Mouse (Mus musculus): ENCODE measurements around the gene Usp7. TPM values are rescaled to one million over a fixed set of nuclear protein-coding genes. Genes with fewer than 3 reads are reported as not detected.

Usp7 gene
- total and polyA plus RNA-seq, 3 experiments = 25.9 to 362 (median 150) TPM

- H3K9me3 ChIP-seq (replicated peaks) = no peaks in the 10 kb centered on the region
- H3K36me3 ChIP-seq (replicated peaks) = peaks cover 2% of the 10 kb centered on the region
- DNase-seq (ENCODE audit: low spot score) (no peak), ATAC-seq (ENCODE audit: extremely low read depth, insufficient number of reproducible peaks, low FRiP score, poor library complexity, severe bottlenecking) (no peak)
- peaks cover 38% of the 10 kb centered on the region for H3K4me1 ChIP-seq (ENCODE audit: insufficient read depth, low read depth, low read length)
- H3K4me3 ChIP-seq (ENCODE audit: low read depth, low read length) = no peak overlapping the region
- TF ChIP-seq POLR2AphosphoS5 (IDR thresholded peaks at IDR 0.05; ENCODE audit: insufficient replicate concordance, low read depth, low read length) (no peak), CTCF (IDR thresholded peaks at IDR 0.05; ENCODE audit: low read depth, low read length) (no peak), GATA1 (IDR thresholded peaks at IDR 0.05; ENCODE audit: borderline replicate concordance, low read length) (no peak), GATA2 (IDR thresholded peaks at IDR 0.05; ENCODE audit: borderline replicate concordance, low read depth, low read length) (no peak), TAL1 (conservative IDR thresholded peaks at IDR 0.05; ENCODE audit: low read depth, low read length) (no peak)
- H3K27me3 ChIP-seq (ENCODE audit: insufficient read depth, low read length) = no peaks in the 10 kb centered on the region
Observed at GRCm38 (mm10) chr16:8821429-8821828, 29.3 kb upstream of the Usp7 start.

GRCm38 (mm10) chr16:8817872-8818271, 25.8 kb upstream of the Usp7 start:
- no peak for TF ChIP-seq POLR2AphosphoS5 (IDR thresholded peaks at IDR 0.05; ENCODE audit: insufficient replicate concordance, low read depth, low read length)
- no peak for TF ChIP-seq GATA1 (IDR thresholded peaks at IDR 0.05; ENCODE audit: borderline replicate concordance, low read length)
- no peak for TF ChIP-seq TAL1 (conservative IDR thresholded peaks at IDR 0.05; ENCODE audit: low read depth, low read length)
- no peak for TF ChIP-seq GATA2 (IDR thresholded peaks at IDR 0.05; ENCODE audit: borderline replicate concordance, low read depth, low read length)
- no peak for TF ChIP-seq CTCF (IDR thresholded peaks at IDR 0.05; ENCODE audit: low read depth, low read length)

GRCm38 (mm10) chr16:8810399-8811127, 18.5 kb upstream of the Usp7 start:
- DNase-seq (ENCODE audit: low spot score) (peak; percentile 47), ATAC-seq (ENCODE audit: extremely low read depth, insufficient number of reproducible peaks, low FRiP score, poor library complexity, severe bottlenecking) (peak; percentile 86)
- Histone ChIP-seq H3K4me1 (ENCODE audit: insufficient read depth, low read depth, low read length) (peaks cover 34% of the 10 kb centered on the region), H3K36me3 (replicated peaks) (peaks cover 4% of the 10 kb centered on the region), H3K9me3 (replicated peaks) (no peaks in the 10 kb centered on the region), H3K4me3 (ENCODE audit: low read depth, low read length) (peak overlapping the region; percentile 61; the same call in 1 of the 2 replicates), H3K27me3 (ENCODE audit: insufficient read depth, low read length) (no peaks in the 10 kb centered on the region)
- TF ChIP-seq GATA2 (IDR thresholded peaks at IDR 0.05; ENCODE audit: borderline replicate concordance, low read depth, low read length) (no peak), TAL1 (conservative IDR thresholded peaks at IDR 0.05; ENCODE audit: low read depth, low read length) (no peak), POLR2AphosphoS5 (IDR thresholded peaks at IDR 0.05; ENCODE audit: insufficient replicate concordance, low read depth, low read length) (no peak), GATA1 (IDR thresholded peaks at IDR 0.05; ENCODE audit: borderline replicate concordance, low read length) (no peak), CTCF (IDR thresholded peaks at IDR 0.05; ENCODE audit: low read depth, low read length) (no peak)

More at GRCm38 (mm10) chr16:8817872-8818271, 25.8 kb upstream of the Usp7 start:
- peaks cover 21% of the 10 kb centered on the region for H3K4me1 ChIP-seq (ENCODE audit: insufficient read depth, low read depth, low read length)
- no peak overlapping the region for H3K4me3 ChIP-seq (ENCODE audit: low read depth, low read length)
- peaks cover 10% of the 10 kb centered on the region for H3K36me3 ChIP-seq (replicated peaks)
- no peaks in the 10 kb centered on the region for H3K9me3 ChIP-seq (replicated peaks)
- DNase-seq (ENCODE audit: low spot score) = no peak
- no peaks in the 10 kb centered on the region for H3K27me3 ChIP-seq (ENCODE audit: insufficient read depth, low read length)
- no peak for ATAC-seq (ENCODE audit: extremely low read depth, insufficient number of reproducible peaks, low FRiP score, poor library complexity, severe bottlenecking)

GRCm38 (mm10) chr16:8806703-8807102, 14.6 kb upstream of the Usp7 start:
- Histone ChIP-seq H3K27me3 (ENCODE audit: insufficient read depth, low read length) (no peaks in the 10 kb centered on the region), H3K4me1 (ENCODE audit: insufficient read depth, low read depth, low read length) (peaks cover 25% of the 10 kb centered on the region), H3K4me3 (ENCODE audit: low read depth, low read length) (no peak overlapping the region), H3K9me3 (replicated peaks) (no peaks in the 10 kb centered on the region), H3K36me3 (replicated peaks) (no peaks in the 10 kb centered on the region)
- DNase-seq (ENCODE audit: low spot score) (no peak), ATAC-seq (ENCODE audit: extremely low read depth, insufficient number of reproducible peaks, low FRiP score, poor library complexity, severe bottlenecking) (peak; percentile 29; the same call in 1 of the 2 replicates)
- TF ChIP-seq GATA2 (IDR thresholded peaks at IDR 0.05; ENCODE audit: borderline replicate concordance, low read depth, low read length) (no peak), CTCF (IDR thresholded peaks at IDR 0.05; ENCODE audit: low read depth, low read length) (peak; percentile 91)

- no peak for TF ChIP-seq TAL1 (conservative IDR thresholded peaks at IDR 0.05; ENCODE audit: low read depth, low read length)
- no peak for TF ChIP-seq GATA2 (IDR thresholded peaks at IDR 0.05; ENCODE audit: borderline replicate concordance, low read depth, low read length)
- TF ChIP-seq CTCF (IDR thresholded peaks at IDR 0.05; ENCODE audit: low read depth, low read length) = no peak
- no peaks in the 10 kb centered on the region for H3K36me3 ChIP-seq (replicated peaks)
- no peak for ATAC-seq (ENCODE audit: extremely low read depth, insufficient number of reproducible peaks, low FRiP score, poor library complexity, severe bottlenecking)
- H3K27me3 ChIP-seq (ENCODE audit: insufficient read depth, low read length) = peaks cover 15% of the 10 kb centered on the region
- H3K9me3 ChIP-seq (replicated peaks) = peaks cover 3% of the 10 kb centered on the region; the same call in 1 of the 2 replicates
- DNase-seq (ENCODE audit: low spot score) = no peak
- no peak overlapping the region for H3K4me3 ChIP-seq (ENCODE audit: low read depth, low read length)
- peaks cover 2% of the 10 kb centered on the region for H3K4me1 ChIP-seq (ENCODE audit: insufficient read depth, low read depth, low read length)
Observed at GRCm38 (mm10) chr16:8795906-8796305, 3.8 kb upstream of the Usp7 start.

GRCm38 (mm10) chr16:8794952-8795351, 2.8 kb upstream of the Usp7 start:
- Histone ChIP-seq H3K4me3 (ENCODE audit: low read depth, low read length) (no peak overlapping the region), H3K4me1 (ENCODE audit: insufficient read depth, low read depth, low read length) (peaks cover 2% of the 10 kb centered on the region), H3K27me3 (ENCODE audit: insufficient read depth, low read length) (peaks cover 15% of the 10 kb centered on the region), H3K36me3 (replicated peaks) (no peaks in the 10 kb centered on the region), H3K9me3 (replicated peaks) (no peaks in the 10 kb centered on the region)
- no peak for TF ChIP-seq GATA1 (IDR thresholded peaks at IDR 0.05; ENCODE audit: borderline replicate concordance, low read length)
- no peak for TF ChIP-seq TAL1 (conservative IDR thresholded peaks at IDR 0.05; ENCODE audit: low read depth, low read length)
- TF ChIP-seq CTCF (IDR thresholded peaks at IDR 0.05; ENCODE audit: low read depth, low read length) = no peak
- DNase-seq (ENCODE audit: low spot score) (no peak), ATAC-seq (ENCODE audit: extremely low read depth, insufficient number of reproducible peaks, low FRiP score, poor library complexity, severe bottlenecking) (no peak)

Measured in G1E (cell line).